Mouse (Mus musculus) olfactory bulb, adult 2 months (tissue): ENCODE results near the gene Sox5.

Experiments used
- CTCF ChIP-seq: fragments of 200-500 bp; IDR thresholded peaks from 2 replicates; pipeline ENCODE4 v1.5.1; 2012; ENCODE audit warnings: low read depth, mild to moderate bottlenecking, low read length, moderate library complexity; ENCODE audit not compliant: insufficient read depth
- POLR2A ChIP-seq: fragments of 200-500 bp; IDR thresholded peaks from 2 replicates; pipeline ENCODE4 v1.6.1; 2012; ENCODE audit warnings: mild to moderate bottlenecking, low read depth, low read length, moderate library complexity; ENCODE audit not compliant: insufficient read depth

GRCm38 (mm10) chr6:144693211-144693899 lies 88.4 kb downstream of the Sox5 start:
- no peak for TF ChIP-seq CTCF
- no peak for TF ChIP-seq POLR2A
